Mouse (Mus musculus) stomach, embryonic 14.5 days (tissue): ENCODE measurements at regions not wholly inside any gene's neighbourhood (a gene's known extent, or its start where the extent isn't known, plus 50 kb on each side); places are given as distances from the start of the nearest gene placed in this dataset.

Experiments used
- ATAC-seq: fragments of 200-750 bp; cut with Nextera tagmentation; 2 replicates; pipeline ENCODE4 v1.8.0; 2017; ENCODE audit warnings: low read depth, moderate TSS enrichment; ENCODE audit not compliant: insufficient number of reproducible peaks, insufficient read depth, low FRiP score
- H3K27ac ChIP-seq: fragments of 300-500 bp; sonication (generic); 2 replicates; pipeline ENCODE4 v1.5.1; 2014; ENCODE audit warnings: mild to moderate bottlenecking, low read length, moderate library complexity, mixed read lengths
- H3K27me3 ChIP-seq: fragments of 300-500 bp; sonication (generic); 2 replicates; pipeline ENCODE4 v1.6.1; 2014; ENCODE audit warnings: low read length, control low read depth, mixed read lengths; ENCODE audit not compliant: control insufficient read depth, insufficient read depth
- H3K36me3 ChIP-seq: fragments of 300-500 bp; sonication (generic); 2 replicates; pipeline ENCODE4 v1.6.1; 2014; ENCODE audit warnings: mild to moderate bottlenecking, control low read depth, low read length, moderate library complexity, mixed read lengths; ENCODE audit not compliant: control insufficient read depth, insufficient read depth
- H3K4me1 ChIP-seq: fragments of 300-500 bp; sonication (generic); 2 replicates; pipeline ENCODE4 v1.6.1; 2014; ENCODE audit warnings: low read length, control low read depth, mixed read lengths; ENCODE audit not compliant: control insufficient read depth, insufficient read depth
- H3K4me2 ChIP-seq: fragments of 300-500 bp; sonication (generic); replicated peaks from 2 replicates; pipeline ENCODE4 v1.6.1; 2014; ENCODE audit warnings: low read depth, low read length, control low read depth
- H3K4me3 ChIP-seq: fragments of 300-500 bp; sonication (generic); 2 replicates; pipeline ENCODE4 v1.5.1; 2014; ENCODE audit warnings: low read depth, low read length, control low read depth
- H3K9ac ChIP-seq: fragments of 300-500 bp; sonication (generic); replicated peaks from 2 replicates; pipeline ENCODE4 v1.6.1; 2014; ENCODE audit warnings: low read depth, mild to moderate bottlenecking, control low read depth, low read length, moderate library complexity, mixed read lengths
- H3K9me3 ChIP-seq: fragments of 300-500 bp; sonication (generic); 2 replicates; pipeline ENCODE4 v1.6.1; 2016; ENCODE audit warnings: low read depth, low read length, control low read depth; ENCODE audit not compliant: control insufficient read depth
- WGBS: fragments of 180-500 bp; shearing (Covaris S2); extraction: QIAGEN DNeasy Blood & Tissue Kit; methylation state at CpG from one replicate; pipeline ENCODE4 v1.1.7; 2014; 5-methylcytosine and 5-hydroxymethylcytosine counted together

- no peaks in the 10 kb centered on the region for H3K27me3 ChIP-seq
- H3K4me2 ChIP-seq: no peak overlapping the region
- no peak overlapping the region for H3K27ac ChIP-seq
- peaks cover 14% of the 10 kb centered on the region for H3K4me1 ChIP-seq
- no peaks in the 10 kb centered on the region for H3K9me3 ChIP-seq
- no peak overlapping the region for H3K9ac ChIP-seq
- H3K4me3 ChIP-seq: no peak overlapping the region
- no peaks in the 10 kb centered on the region for H3K36me3 ChIP-seq
- ATAC-seq: no peak
- 49% methylated on average over 5 of the region's 5 CpGs for WGBS
These were observed 90.5 kb upstream of the 1700021F07Rik start for GRCm38 (mm10) chr2:173431841-173432240.

- Histone ChIP-seq H3K36me3 (no peaks in the 10 kb centered on the region), H3K27ac (0 out of 2 replicates have a peak overlapping the region, but pooled peaks have one; percentile 39), H3K27me3 (no peaks in the 10 kb centered on the region), H3K4me2 (no peak overlapping the region), H3K4me3 (no peak overlapping the region), H3K9me3 (no peaks in the 10 kb centered on the region), H3K4me1 (peaks cover 14% of the 10 kb centered on the region), H3K9ac (no peak overlapping the region)
- ATAC-seq: peak; percentile 29; the same call in 1 of the 2 replicates
- 48% methylated on average over 3 of the region's 3 CpGs for WGBS
These were observed 90.1 kb upstream of the 1700021F07Rik start for GRCm38 (mm10) chr2:173432258-173432657.

- Histone ChIP-seq H3K27ac (0 out of 2 replicates have a peak overlapping the region, but pooled peaks have one; percentile 39), H3K36me3 (no peaks in the 10 kb centered on the region), H3K27me3 (no peaks in the 10 kb centered on the region), H3K4me1 (peaks cover 11% of the 10 kb centered on the region), H3K9ac (no peak overlapping the region), H3K9me3 (no peaks in the 10 kb centered on the region), H3K4me2 (no peak overlapping the region), H3K4me3 (no peak overlapping the region)
- ATAC-seq: no peak
- WGBS: 75% methylated on average over 9 of the region's 9 CpGs
These were observed 89.3 kb upstream of the 1700021F07Rik start for GRCm38 (mm10) chr2:173432886-173433624.

- no peaks in the 10 kb centered on the region for H3K27me3 ChIP-seq
- ATAC-seq: no peak
- peaks cover 11% of the 10 kb centered on the region for H3K4me1 ChIP-seq
- no peaks in the 10 kb centered on the region for H3K36me3 ChIP-seq
- no peak overlapping the region for H3K4me3 ChIP-seq
- WGBS: 63% methylated on average over 3 of the region's 3 CpGs
- H3K4me2 ChIP-seq: no peak overlapping the region
- H3K9ac ChIP-seq: no peak overlapping the region
- no peaks in the 10 kb centered on the region for H3K9me3 ChIP-seq
- no peak overlapping the region for H3K27ac ChIP-seq
These were observed 85.8 kb upstream of the 1700021F07Rik start for GRCm38 (mm10) chr2:173436580-173436979.

GRCm38 (mm10) chr2:173439031-173439430 lies 83.4 kb upstream of the 1700021F07Rik start:
- ATAC-seq: no peak
- peak overlapping the region; percentile 1; the same call in 1 of the 2 replicates for H3K27ac ChIP-seq
- no peak overlapping the region for H3K4me2 ChIP-seq
- WGBS: 58% methylated on average over 9 of the region's 9 CpGs
- H3K9ac ChIP-seq: no peak overlapping the region
- peaks cover 6% of the 10 kb centered on the region; the same call in 1 of the 2 replicates for H3K4me1 ChIP-seq
- H3K27me3 ChIP-seq: no peaks in the 10 kb centered on the region
- no peaks in the 10 kb centered on the region for H3K36me3 ChIP-seq
- no peak overlapping the region for H3K4me3 ChIP-seq
- no peaks in the 10 kb centered on the region for H3K9me3 ChIP-seq

- no peak for ATAC-seq
- H3K27ac ChIP-seq: no peak overlapping the region
- no peak overlapping the region for H3K4me2 ChIP-seq
- H3K27me3 ChIP-seq: no peaks in the 10 kb centered on the region
- H3K36me3 ChIP-seq: no peaks in the 10 kb centered on the region
- H3K4me1 ChIP-seq: no peaks in the 10 kb centered on the region
- no peaks in the 10 kb centered on the region for H3K9me3 ChIP-seq
- WGBS: 78% methylated on average over 11 of the region's 11 CpGs
- no peak overlapping the region for H3K4me3 ChIP-seq
- no peak overlapping the region for H3K9ac ChIP-seq
These were observed 80.3 kb upstream of the 1700021F07Rik start for GRCm38 (mm10) chr2:173442056-173442455.

GRCm38 (mm10) chr2:173443262-173443661 lies 79.1 kb upstream of the 1700021F07Rik start:
- H3K9me3 ChIP-seq: no peaks in the 10 kb centered on the region
- H3K4me2 ChIP-seq: no peak overlapping the region
- no peak for ATAC-seq
- no peak overlapping the region for H3K4me3 ChIP-seq
- H3K4me1 ChIP-seq: no peaks in the 10 kb centered on the region
- H3K27me3 ChIP-seq: no peaks in the 10 kb centered on the region
- H3K9ac ChIP-seq: no peak overlapping the region
- no peaks in the 10 kb centered on the region for H3K36me3 ChIP-seq
- WGBS: 58% methylated on average over 10 of the region's 10 CpGs
- H3K27ac ChIP-seq: no peak overlapping the region

GRCm38 (mm10) chr2:173444386-173444785 lies 78.0 kb upstream of the 1700021F07Rik start:
- Histone ChIP-seq H3K4me3 (no peak overlapping the region), H3K4me2 (no peak overlapping the region), H3K9me3 (no peaks in the 10 kb centered on the region), H3K9ac (no peak overlapping the region), H3K27ac (no peak overlapping the region), H3K4me1 (no peaks in the 10 kb centered on the region), H3K27me3 (no peaks in the 10 kb centered on the region), H3K36me3 (no peaks in the 10 kb centered on the region)
- WGBS: 90% methylated on average over 9 of the region's 9 CpGs
- ATAC-seq: no peak

GRCm38 (mm10) chr2:173445039-173445438 lies 77.3 kb upstream of the 1700021F07Rik start:
- no peak for ATAC-seq

More at GRCm38 (mm10) chr2:173445039-173445438, 77.3 kb upstream of the 1700021F07Rik start:
- Histone ChIP-seq H3K4me3 (no peak overlapping the region), H3K36me3 (no peaks in the 10 kb centered on the region), H3K9ac (no peak overlapping the region), H3K27ac (no peak overlapping the region), H3K9me3 (no peaks in the 10 kb centered on the region), H3K4me1 (no peaks in the 10 kb centered on the region), H3K4me2 (no peak overlapping the region), H3K27me3 (no peaks in the 10 kb centered on the region)
- WGBS: 83% methylated on average over 3 of the region's 3 CpGs
